Mouse (Mus musculus) heart, postnatal 0 days (tissue): ENCODE measurements at regions not wholly inside any gene's neighbourhood (a gene's known extent, or its start where the extent isn't known, plus 50 kb on each side); places are given as distances from the start of the nearest gene placed in this dataset.

Experiments
- CTCF ChIP-seq: IDR thresholded peaks from 2 replicates; pipeline ENCODE4 v1.5.1; 2016; ENCODE audit warnings: antibody characterized with exemption, control low read depth, low read depth
- EP300 ChIP-seq: IDR thresholded peaks from 2 replicates; pipeline ENCODE4 v1.6.1; 2016; ENCODE audit warnings: antibody characterized with exemption, low read depth

GRCm38 (mm10) chr6:117351846-117352245, 183.5 kb downstream of the Cxcl12 start:
- no peak for TF ChIP-seq CTCF
- no peak for TF ChIP-seq EP300
